Mouse (Mus musculus) retina, adult 2 months (tissue): ENCODE results near the gene Tnik.

Source experiments
- DNase-seq: peaks from one replicate; pipeline ENCODE4 v3.0.0-alpha.2; 2012; ENCODE audit warnings: low read depth, low spot score

Tnik gene

GRCm38 (mm10) chr3:28401335-28401734 lies 138.3 kb downstream of the Tnik start:
- no peak for DNase-seq

DNA sequence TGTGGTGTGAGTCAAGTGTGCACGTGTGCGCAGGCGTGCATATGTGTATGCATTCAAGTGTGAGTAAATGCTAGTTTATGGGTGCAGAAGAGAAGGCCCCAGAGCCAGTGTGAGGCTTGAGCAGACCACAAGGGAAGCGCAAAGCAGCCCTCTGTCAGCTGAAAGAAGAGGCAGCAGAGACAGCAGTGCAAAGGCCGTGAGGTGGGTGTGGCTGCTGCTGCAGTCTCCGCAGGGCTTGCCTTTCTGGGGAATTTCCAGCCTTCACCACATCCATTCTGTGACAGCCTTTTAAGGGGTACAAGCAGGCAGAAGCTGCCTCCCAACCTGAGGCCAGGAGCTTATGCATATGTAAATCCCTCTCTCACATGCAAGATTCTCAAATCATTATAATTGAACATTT lies 139.2 kb downstream of the Tnik start:
- DNase-seq = no peak

DNA sequence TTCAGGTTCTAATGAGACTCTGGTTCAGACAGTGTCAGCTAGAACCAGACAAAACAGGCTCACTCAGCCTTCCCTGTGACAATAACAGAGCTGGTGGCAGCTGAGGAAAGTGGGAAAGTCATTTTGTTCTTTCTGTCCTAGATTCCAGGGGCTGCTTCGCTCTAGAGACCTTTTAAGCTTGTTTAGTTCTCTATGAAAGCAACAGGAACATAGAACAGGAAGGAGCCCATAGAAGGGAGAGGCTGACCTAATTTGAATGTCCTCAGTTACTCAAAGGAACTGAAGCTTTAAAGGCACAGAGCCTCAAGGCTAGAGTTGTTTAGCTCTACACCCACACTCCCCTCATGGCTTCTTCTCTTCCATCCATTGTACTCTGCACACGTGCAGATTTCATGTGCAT lies 142.4 kb downstream of the Tnik start:
- no peak for DNase-seq

DNA sequence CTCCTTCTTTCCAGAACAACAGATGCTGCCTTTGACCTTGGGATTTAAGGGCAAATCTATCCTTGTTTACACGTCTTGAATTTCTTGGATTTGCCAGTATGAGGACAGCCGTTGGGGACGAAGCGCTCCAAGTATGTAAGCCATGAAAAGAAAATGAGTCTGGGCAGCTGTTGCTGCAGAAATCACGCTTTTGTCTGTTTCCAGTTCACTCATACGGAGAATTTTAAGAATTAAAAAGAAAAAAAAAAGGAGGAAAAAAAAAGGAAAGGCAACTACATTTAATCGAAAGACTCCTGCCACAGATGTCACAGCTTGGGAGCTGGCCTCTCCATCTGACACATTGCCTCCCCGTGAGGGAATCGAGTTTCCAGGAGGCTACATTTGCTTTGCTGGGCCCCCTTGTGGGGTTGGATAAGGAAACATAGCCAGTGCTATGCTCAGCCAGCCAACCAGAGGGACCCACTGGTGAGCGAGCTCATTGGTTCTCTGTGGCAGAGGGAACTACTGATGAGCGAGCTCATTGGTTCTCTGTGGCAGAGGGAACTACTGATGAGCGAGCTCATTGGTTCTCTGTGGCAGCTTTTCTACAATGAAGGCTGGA lies 145.9 kb downstream of the Tnik start:
- DNase-seq = no peak

- no peak for DNase-seq
Observed at GRCm38 (mm10) chr3:28410269-28410668, 147.3 kb downstream of the Tnik start.

GRCm38 (mm10) chr3:28415986-28416385 lies 153.0 kb downstream of the Tnik start:
- DNase-seq = no peak

- no peak for DNase-seq
Observed at GRCm38 (mm10) chr3:28417091-28417715, 154.2 kb downstream of the Tnik start.

- DNase-seq = no peak
Observed at GRCm38 (mm10) chr3:28420194-28420593, 157.2 kb downstream of the Tnik start.

- no peak for DNase-seq
Observed at GRCm38 (mm10) chr3:28420698-28421097, 157.7 kb downstream of the Tnik start.

DNA sequence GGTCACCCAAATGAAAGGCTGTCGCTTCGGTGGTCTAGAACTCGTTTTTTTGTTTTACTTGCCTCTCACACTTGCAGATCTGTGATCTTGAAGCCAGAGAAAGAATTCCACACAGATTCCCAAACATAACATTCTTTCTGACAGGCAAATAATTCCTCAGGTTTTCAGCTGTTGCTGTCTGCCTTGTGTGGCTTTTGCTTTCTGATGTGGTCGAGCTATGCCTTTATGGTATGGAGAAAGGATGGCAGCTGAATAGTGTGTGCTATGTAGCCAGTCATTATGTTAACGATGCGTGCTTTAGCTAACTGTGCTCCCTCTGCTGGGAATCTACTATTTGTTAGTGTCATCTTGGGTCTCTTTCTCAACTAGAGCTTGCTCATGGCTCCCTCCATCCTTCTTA lies 158.8 kb downstream of the Tnik start:
- no peak for DNase-seq

DNA sequence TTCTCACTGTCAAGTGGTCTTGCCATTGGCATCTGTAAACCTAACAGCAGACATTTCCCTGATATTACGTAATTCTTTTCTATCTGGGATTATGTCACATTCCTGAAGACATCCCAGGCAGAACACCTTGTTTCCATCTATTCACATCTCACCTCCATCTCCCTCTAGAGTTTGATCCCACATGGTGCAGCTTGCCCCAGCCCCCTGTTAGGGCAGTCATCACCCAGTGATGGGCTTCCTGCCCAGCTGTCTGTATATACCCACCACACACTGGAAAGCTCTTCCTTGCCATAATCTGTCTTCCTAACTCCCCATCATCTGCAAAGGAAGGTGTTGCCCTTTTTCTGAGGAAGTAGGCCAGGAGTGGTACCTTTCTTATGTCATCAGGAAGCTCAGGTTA lies 159.2 kb downstream of the Tnik start:
- DNase-seq = no peak

DNA sequence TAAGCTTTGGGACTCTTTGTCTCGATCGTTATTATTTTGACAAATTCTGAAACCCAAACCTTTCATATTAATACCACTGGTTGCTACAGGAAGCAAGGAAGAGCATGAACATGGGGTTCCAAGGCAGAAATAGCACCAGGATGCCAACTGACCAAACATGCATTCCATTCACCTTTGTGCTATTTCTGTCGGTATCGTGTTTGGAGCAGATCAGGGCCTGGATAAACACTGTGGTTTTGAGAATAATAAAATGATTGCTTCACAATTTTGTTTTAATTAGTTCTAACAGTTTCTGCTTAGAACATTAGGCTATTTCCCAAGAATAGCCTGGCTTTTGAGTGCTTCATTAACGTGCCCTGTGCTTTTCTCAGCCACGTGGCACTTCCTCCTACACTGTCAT lies 162.9 kb downstream of the Tnik start:
- no peak for DNase-seq

GRCm38 (mm10) chr3:28431459-28431858 lies 168.4 kb downstream of the Tnik start:
- DNase-seq = no peak

DNA sequence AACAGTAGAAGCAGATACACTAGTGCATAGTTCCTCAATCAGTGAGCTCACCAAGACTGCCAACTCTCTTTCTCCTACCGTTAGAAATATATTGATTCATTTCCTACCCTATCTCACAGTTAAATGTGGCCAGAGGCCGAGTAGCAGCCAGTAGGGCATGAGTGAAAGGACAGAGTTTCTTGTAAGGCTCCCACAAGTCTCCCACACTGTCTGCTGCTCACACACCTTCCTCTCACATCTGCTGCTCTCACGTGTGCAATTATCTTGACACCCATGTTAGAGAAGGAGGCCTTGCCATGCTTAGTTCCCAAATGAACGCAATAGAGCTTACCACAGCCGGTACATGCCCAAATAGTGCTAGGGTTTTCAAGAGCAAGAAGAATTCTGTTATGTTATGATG lies 169.3 kb downstream of the Tnik start:
- no peak for DNase-seq

DNA sequence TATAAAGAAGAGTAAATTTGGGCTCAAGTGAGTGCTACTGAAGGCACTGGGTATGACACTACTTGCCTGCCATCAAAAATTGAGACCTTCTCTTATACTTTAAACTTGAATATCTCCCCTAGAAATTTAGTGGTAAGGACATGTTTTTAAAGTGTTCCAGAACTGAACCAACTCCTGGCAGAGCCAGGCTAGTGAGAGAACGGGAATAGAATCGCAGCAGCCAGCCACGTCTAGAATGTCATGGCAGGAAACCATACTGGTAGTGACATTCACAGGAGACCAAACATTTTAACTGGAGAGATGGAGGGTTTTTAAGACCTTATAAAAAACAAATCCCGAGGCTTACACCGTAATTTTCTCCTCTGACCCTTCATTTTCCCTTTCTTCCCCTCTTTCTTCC lies 172.5 kb downstream of the Tnik start:
- no peak for DNase-seq

DNA sequence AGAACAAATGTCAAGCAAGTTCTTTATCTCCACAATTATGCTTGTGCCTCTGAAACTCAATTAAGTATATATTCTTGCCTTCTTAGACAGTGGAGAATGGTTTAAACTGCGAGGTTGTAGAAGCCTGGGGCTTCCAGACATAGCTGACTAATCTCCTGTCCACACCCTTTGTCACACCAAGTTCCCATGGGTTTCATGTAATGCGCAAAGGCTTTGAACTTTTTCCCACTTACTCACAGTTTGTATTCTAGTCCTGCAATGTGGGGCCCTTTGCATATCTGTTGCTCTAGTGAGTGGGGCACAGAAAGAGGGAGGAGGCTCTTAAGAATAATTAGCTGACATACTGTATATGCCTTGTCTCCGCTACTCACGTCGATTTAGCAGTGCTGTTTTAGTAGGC lies 174.4 kb downstream of the Tnik start:
- no peak for DNase-seq

DNA sequence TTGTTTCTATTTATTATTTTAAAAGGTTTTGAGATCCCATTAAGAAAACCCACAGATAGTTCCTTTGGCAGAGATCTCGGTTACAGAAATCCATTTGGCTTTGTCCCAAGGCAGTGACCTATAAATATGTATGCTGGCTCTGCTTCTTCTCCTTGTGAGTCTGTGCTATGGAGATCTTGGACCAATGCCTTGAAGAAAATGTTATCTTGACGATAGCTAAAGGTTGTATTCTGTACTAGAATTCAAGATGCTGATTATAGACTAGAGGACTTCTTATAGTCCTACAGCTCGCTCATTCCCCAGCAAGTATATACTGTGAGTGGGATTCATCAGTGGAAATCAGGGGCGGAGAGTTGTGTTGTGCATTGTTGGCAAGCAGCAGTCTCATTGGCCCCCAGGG lies 178.5 kb downstream of the Tnik start:
- DNase-seq = no peak

DNA sequence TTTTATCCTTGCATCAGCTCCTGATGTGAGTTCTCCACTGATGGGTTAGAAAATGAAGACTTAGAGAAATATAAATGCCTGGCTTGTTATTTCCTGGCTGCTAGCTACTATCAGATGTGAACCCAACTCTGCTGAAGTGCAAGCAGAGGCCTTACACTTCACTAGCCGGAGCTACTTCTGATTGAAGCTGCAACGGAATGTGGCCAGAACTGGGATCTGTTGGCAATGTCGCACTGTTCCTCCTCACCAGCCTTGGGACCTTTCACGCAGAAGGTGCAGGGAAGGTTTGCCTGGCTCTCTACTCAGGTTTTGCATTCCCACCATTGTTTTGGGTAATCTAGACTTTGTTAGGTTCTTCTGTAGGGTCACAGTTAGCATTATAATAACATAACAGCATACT lies 179.1 kb downstream of the Tnik start:
- DNase-seq = no peak

DNA sequence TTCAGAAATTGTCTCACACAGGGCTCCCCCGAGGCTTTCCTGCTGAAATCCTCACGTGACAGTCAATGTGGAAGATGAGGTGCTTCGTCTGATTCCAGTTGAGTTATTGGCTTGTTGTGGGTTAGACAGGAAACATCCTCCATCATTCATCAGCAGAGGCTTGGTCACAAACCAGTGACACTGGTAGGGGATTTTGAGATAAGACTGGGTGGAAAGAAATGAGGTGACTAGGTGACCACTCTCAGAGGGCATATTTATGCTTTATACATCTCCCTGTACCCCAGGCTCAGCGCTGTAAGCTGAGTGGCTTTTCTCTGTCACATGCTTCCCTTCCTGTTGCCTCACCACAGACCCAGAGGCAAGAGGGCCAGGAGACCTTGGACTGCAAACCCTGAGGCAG lies 184.9 kb downstream of the Tnik start:
- DNase-seq = no peak

- no peak for DNase-seq
Observed at GRCm38 (mm10) chr3:28453458-28453857, 190.4 kb downstream of the Tnik start.

GRCm38 (mm10) chr3:28456842-28457241 lies 193.8 kb downstream of the Tnik start:
- DNase-seq = no peak

GRCm38 (mm10) chr3:28457517-28457916 lies 194.5 kb downstream of the Tnik start:
- no peak for DNase-seq

- DNase-seq = no peak
Observed at GRCm38 (mm10) chr3:28466688-28467087, 203.7 kb downstream of the Tnik start.
